Mouse (Mus musculus): ENCODE data around the gene Sult3a2.

GRCm38 (mm10) chr10:33723764-33724163 is 62.7 kb downstream of the Sult3a2 start:
- no peak for TF ChIP-seq ZNF384 (IDR thresholded peaks at IDR 0.05; ENCODE audit: low read depth, low read length)
- no peak for TF ChIP-seq MAFK (IDR thresholded peaks at IDR 0.05; ENCODE audit: insufficient read depth, low read depth, low read length)

Measured in ES-E14 (cell line).